Mouse (Mus musculus): ENCODE measurements at regions not wholly inside any gene's neighbourhood (a gene's known extent, or its start where the extent isn't known, plus 50 kb on each side); places are given as distances from the start of the nearest gene placed in this dataset.

DNA sequence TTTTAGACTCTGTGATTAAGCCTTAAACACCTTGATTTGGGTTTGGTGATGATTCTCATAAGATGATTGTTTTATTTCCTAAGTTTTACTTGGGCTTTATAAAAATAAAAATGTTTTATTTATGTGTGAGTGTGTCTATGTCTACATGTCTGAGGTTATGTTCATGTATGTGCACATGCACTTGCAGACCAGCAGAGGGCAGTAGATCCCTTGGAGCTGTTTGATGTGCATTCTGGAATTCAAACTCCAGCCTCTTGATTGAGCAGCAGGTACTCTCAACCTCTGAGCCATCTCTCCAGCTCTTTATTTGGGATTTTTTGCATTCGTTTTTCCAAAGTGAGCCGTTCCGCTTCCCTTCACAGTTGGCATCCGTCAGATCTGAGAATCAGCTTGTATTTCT is 161.8 kb upstream of the Mocs1 start:
- ATAC-seq (ENCODE audit: low FRiP score) (no peak), DNase-seq (ENCODE audit: low spot score) (no peak)
- Histone ChIP-seq H3K9me3 (ENCODE audit: control insufficient read depth, low read length) (no peaks in the 10 kb centered on the region), H3K9ac (no peak overlapping the region), H3K27ac (no peak overlapping the region), H3K4me3 (replicated peaks; ENCODE audit: low read length) (no peak overlapping the region), H3K27me3 (ENCODE audit: control insufficient read depth, insufficient read depth, low read length) (no peaks in the 10 kb centered on the region), H3K4me1 (replicated peaks; ENCODE audit: control insufficient read depth, insufficient read depth, low read length) (no peaks in the 10 kb centered on the region), H3K4me2 (replicated peaks) (no peak overlapping the region), H3K36me3 (replicated peaks; ENCODE audit: control insufficient read depth, insufficient read depth) (no peaks in the 10 kb centered on the region)
- 89% methylated on average over 4 of the region's 4 CpGs for WGBS

- Histone ChIP-seq H3K9ac (no peak overlapping the region), H3K36me3 (replicated peaks; ENCODE audit: control insufficient read depth, insufficient read depth) (no peaks in the 10 kb centered on the region), H3K4me2 (replicated peaks) (no peak overlapping the region), H3K27ac (no peak overlapping the region), H3K4me1 (replicated peaks; ENCODE audit: control insufficient read depth, insufficient read depth, low read length) (no peaks in the 10 kb centered on the region), H3K27me3 (ENCODE audit: control insufficient read depth, insufficient read depth, low read length) (no peaks in the 10 kb centered on the region), H3K9me3 (ENCODE audit: control insufficient read depth, low read length) (no peaks in the 10 kb centered on the region), H3K4me3 (replicated peaks; ENCODE audit: low read length) (no peak overlapping the region)
- ATAC-seq (ENCODE audit: low FRiP score): no peak
- WGBS: 77% methylated on average over 7 of the region's 7 CpGs
- no peak for DNase-seq (ENCODE audit: low spot score)
These were observed 158.2 kb upstream of the Mocs1 start for GRCm38 (mm10) chr17:49269943-49270342.

DNA sequence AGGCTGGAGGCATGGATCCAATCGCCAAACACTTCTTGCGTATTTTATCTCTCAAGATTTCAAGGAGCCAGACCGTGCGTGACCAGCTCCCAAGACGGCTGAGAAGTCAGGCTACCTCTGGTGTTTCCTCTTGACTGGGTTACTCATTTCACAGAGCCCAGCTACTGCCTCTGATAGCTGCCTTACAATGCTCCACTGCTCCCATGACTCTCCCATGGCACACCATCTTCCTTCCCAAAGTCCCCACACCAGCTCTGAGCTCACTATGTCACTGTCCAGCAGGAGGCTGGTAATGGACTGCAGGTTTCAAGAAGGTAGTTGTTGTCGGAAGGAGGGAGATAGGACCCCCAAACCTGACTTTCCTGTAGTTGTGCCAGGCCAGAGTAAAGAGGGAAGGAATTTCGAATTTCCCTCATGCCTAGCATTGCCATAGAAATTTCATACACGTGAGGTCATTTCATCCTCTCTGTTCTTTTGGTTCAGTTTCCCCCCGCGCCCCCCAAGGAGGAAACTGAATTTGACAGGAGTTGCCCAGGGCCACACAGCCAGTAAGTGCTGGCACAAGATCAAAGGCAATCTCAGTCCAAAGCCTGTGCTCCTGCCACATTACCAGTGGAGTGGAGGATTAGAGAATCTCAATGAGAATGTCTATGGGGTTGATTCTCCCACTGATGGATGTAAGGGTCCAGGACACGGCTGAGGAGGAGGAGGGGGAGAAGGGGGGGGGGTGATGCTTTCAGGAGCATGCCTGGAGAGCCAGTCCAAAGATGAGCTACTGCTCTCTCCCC is 155.3 kb upstream of the Mocs1 start:
- Histone ChIP-seq H3K27me3 (ENCODE audit: control insufficient read depth, insufficient read depth, low read length) (no peaks in the 10 kb centered on the region), H3K9ac (no peak overlapping the region), H3K4me3 (replicated peaks; ENCODE audit: low read length) (no peak overlapping the region), H3K27ac (no peak overlapping the region), H3K9me3 (ENCODE audit: control insufficient read depth, low read length) (no peaks in the 10 kb centered on the region), H3K4me2 (replicated peaks) (no peak overlapping the region), H3K4me1 (replicated peaks; ENCODE audit: control insufficient read depth, insufficient read depth, low read length) (no peaks in the 10 kb centered on the region), H3K36me3 (replicated peaks; ENCODE audit: control insufficient read depth, insufficient read depth) (no peaks in the 10 kb centered on the region)
- ATAC-seq (ENCODE audit: low FRiP score) (no peak), DNase-seq (ENCODE audit: low spot score) (no peak)
- 82% methylated on average over 11 of the region's 11 CpGs for WGBS

DNA sequence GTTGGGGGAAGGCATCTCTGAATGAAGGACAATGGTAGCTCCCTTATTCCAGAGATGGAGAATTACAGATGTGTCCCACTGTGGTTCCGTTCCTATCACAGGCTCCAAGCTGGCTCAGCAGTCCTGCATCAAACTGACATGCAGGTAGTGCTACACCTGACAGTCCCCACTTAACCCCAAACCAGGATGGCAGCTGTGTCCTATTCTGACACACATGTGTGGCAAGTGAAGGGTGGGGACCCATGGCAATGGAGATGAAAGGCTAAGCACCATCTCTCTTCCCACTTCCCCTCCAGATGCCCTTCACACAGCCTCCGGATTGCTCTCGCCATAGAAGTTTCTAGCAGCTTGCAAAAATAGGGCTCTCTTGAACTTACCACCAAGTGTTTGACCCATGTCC is 153.2 kb upstream of the Mocs1 start:
- DNase-seq (ENCODE audit: low spot score) (no peak), ATAC-seq (ENCODE audit: low FRiP score) (no peak)
- H3K9me3 ChIP-seq (ENCODE audit: control insufficient read depth, low read length): no peaks in the 10 kb centered on the region
- no peak overlapping the region for H3K9ac ChIP-seq
- H3K4me2 ChIP-seq (replicated peaks): no peak overlapping the region
- H3K4me1 ChIP-seq (replicated peaks; ENCODE audit: control insufficient read depth, insufficient read depth, low read length): no peaks in the 10 kb centered on the region
- WGBS: 90% methylated on average over 3 of the region's 3 CpGs
- H3K36me3 ChIP-seq (replicated peaks; ENCODE audit: control insufficient read depth, insufficient read depth): no peaks in the 10 kb centered on the region
- no peak overlapping the region for H3K27ac ChIP-seq
- H3K4me3 ChIP-seq (replicated peaks; ENCODE audit: low read length): no peak overlapping the region
- no peaks in the 10 kb centered on the region for H3K27me3 ChIP-seq (ENCODE audit: control insufficient read depth, insufficient read depth, low read length)

- Histone ChIP-seq H3K4me3 (replicated peaks; ENCODE audit: low read length) (no peak overlapping the region), H3K36me3 (replicated peaks; ENCODE audit: control insufficient read depth, insufficient read depth) (no peaks in the 10 kb centered on the region), H3K9me3 (ENCODE audit: control insufficient read depth, low read length) (no peaks in the 10 kb centered on the region), H3K9ac (no peak overlapping the region), H3K27me3 (ENCODE audit: control insufficient read depth, insufficient read depth, low read length) (no peaks in the 10 kb centered on the region), H3K4me2 (replicated peaks) (no peak overlapping the region), H3K4me1 (replicated peaks; ENCODE audit: control insufficient read depth, insufficient read depth, low read length) (no peaks in the 10 kb centered on the region), H3K27ac (no peak overlapping the region)
- WGBS: 64% methylated on average over 2 of the region's 2 CpGs
- ATAC-seq (ENCODE audit: low FRiP score): no peak
- no peak for DNase-seq (ENCODE audit: low spot score)
These were observed 152.7 kb upstream of the Mocs1 start for GRCm38 (mm10) chr17:49275421-49275820.

DNA sequence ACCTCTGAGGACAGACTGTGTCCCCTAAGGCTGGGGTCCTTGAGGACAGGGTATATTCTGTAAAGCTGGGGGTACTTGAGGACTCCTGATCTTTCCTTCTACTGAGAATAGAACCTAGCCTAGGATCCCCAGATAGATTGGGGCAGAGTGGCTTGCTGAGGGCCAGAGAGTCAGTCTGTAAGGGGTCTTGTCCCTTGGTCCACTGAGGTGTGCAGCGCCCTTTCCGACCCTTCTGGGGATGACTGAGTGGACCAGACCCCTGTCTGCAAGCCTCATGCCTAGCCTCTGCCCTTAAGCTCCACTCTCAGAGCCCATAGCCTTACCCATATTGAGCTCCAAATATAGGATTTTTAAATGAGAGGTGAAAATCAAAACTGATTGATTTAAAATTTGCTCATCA is 152.2 kb upstream of the Mocs1 start:
- DNase-seq (ENCODE audit: low spot score): no peak
- Histone ChIP-seq H3K9me3 (ENCODE audit: control insufficient read depth, low read length) (no peaks in the 10 kb centered on the region), H3K36me3 (replicated peaks; ENCODE audit: control insufficient read depth, insufficient read depth) (no peaks in the 10 kb centered on the region), H3K9ac (no peak overlapping the region), H3K4me2 (replicated peaks) (no peak overlapping the region), H3K27ac (no peak overlapping the region), H3K4me1 (replicated peaks; ENCODE audit: control insufficient read depth, insufficient read depth, low read length) (no peaks in the 10 kb centered on the region), H3K27me3 (ENCODE audit: control insufficient read depth, insufficient read depth, low read length) (no peaks in the 10 kb centered on the region), H3K4me3 (replicated peaks; ENCODE audit: low read length) (no peak overlapping the region)
- no peak for ATAC-seq (ENCODE audit: low FRiP score)
- 91% methylated on average over 2 of the region's 2 CpGs for WGBS

GRCm38 (mm10) chr17:49278541-49278940 is 149.6 kb upstream of the Mocs1 start:
- no peak overlapping the region for H3K4me3 ChIP-seq (replicated peaks; ENCODE audit: low read length)
- no peaks in the 10 kb centered on the region for H3K9me3 ChIP-seq (ENCODE audit: control insufficient read depth, low read length)
- H3K27ac ChIP-seq: no peak overlapping the region
- ATAC-seq (ENCODE audit: low FRiP score): no peak
- H3K9ac ChIP-seq: no peak overlapping the region
- DNase-seq (ENCODE audit: low spot score): no peak
- H3K36me3 ChIP-seq (replicated peaks; ENCODE audit: control insufficient read depth, insufficient read depth): no peaks in the 10 kb centered on the region
- H3K4me2 ChIP-seq (replicated peaks): no peak overlapping the region
- WGBS: 82% methylated on average over 8 of the region's 8 CpGs
- H3K27me3 ChIP-seq (ENCODE audit: control insufficient read depth, insufficient read depth, low read length): no peaks in the 10 kb centered on the region
- no peaks in the 10 kb centered on the region for H3K4me1 ChIP-seq (replicated peaks; ENCODE audit: control insufficient read depth, insufficient read depth, low read length)

- no peaks in the 10 kb centered on the region for H3K36me3 ChIP-seq (replicated peaks; ENCODE audit: control insufficient read depth, insufficient read depth)
- DNase-seq (ENCODE audit: low spot score) (no peak), ATAC-seq (ENCODE audit: low FRiP score) (no peak)
- no peaks in the 10 kb centered on the region for H3K27me3 ChIP-seq (ENCODE audit: control insufficient read depth, insufficient read depth, low read length)
- no peak overlapping the region for H3K4me2 ChIP-seq (replicated peaks)
- no peak overlapping the region for H3K4me3 ChIP-seq (replicated peaks; ENCODE audit: low read length)
- no peak overlapping the region for H3K9ac ChIP-seq
- WGBS: 61% methylated on average over 10 of the region's 10 CpGs
- H3K4me1 ChIP-seq (replicated peaks; ENCODE audit: control insufficient read depth, insufficient read depth, low read length): no peaks in the 10 kb centered on the region
- H3K9me3 ChIP-seq (ENCODE audit: control insufficient read depth, low read length): no peaks in the 10 kb centered on the region
- no peak overlapping the region for H3K27ac ChIP-seq
These were observed 149.0 kb upstream of the Mocs1 start for GRCm38 (mm10) chr17:49278973-49279727.

- Histone ChIP-seq H3K27ac (no peak overlapping the region), H3K27me3 (ENCODE audit: control insufficient read depth, insufficient read depth, low read length) (no peaks in the 10 kb centered on the region), H3K9ac (no peak overlapping the region), H3K4me3 (replicated peaks; ENCODE audit: low read length) (no peak overlapping the region), H3K4me1 (replicated peaks; ENCODE audit: control insufficient read depth, insufficient read depth, low read length) (no peaks in the 10 kb centered on the region), H3K9me3 (ENCODE audit: control insufficient read depth, low read length) (no peaks in the 10 kb centered on the region), H3K36me3 (replicated peaks; ENCODE audit: control insufficient read depth, insufficient read depth) (no peaks in the 10 kb centered on the region), H3K4me2 (replicated peaks) (no peak overlapping the region)
- DNase-seq (ENCODE audit: low spot score): no peak
- ATAC-seq (ENCODE audit: low FRiP score): no peak
- WGBS: 77% methylated on average over 13 of the region's 13 CpGs
These were observed 146.8 kb upstream of the Mocs1 start for GRCm38 (mm10) chr17:49281344-49281743.
